Mouse (Mus musculus): ENCODE measurements around the gene H2-T3. TPM values are rescaled to one million over a fixed set of nuclear protein-coding genes. Genes with fewer than 3 reads are reported as not detected.
"Not testable (repeated sequence)": the region's sequence is repeated elsewhere in the genome, so short reads cannot be mapped to it uniquely, and the experiment has no call there.

Gene H2-T3
- polyA plus RNA-seq, 1 experiment from 2014 or later, result not detected

- not testable (repeated sequence) for H3K27ac ChIP-seq; ATAC-seq (ENCODE audit: low FRiP score, low read depth); H3K4me2 ChIP-seq (replicated peaks); H3K9me3 ChIP-seq; H3K9ac ChIP-seq; H3K4me1 ChIP-seq; H3K4me3 ChIP-seq; H3K36me3 ChIP-seq
- peaks cover 81% of the 10 kb centered on the region for H3K27me3 ChIP-seq
- WGBS, result 35% methylated on average over 4 of the region's 4 CpGs
Observed at GRCm38 (mm10) chr17:36151200-36151599, 38.9 kb downstream of the H2-T3 start.

DNA sequence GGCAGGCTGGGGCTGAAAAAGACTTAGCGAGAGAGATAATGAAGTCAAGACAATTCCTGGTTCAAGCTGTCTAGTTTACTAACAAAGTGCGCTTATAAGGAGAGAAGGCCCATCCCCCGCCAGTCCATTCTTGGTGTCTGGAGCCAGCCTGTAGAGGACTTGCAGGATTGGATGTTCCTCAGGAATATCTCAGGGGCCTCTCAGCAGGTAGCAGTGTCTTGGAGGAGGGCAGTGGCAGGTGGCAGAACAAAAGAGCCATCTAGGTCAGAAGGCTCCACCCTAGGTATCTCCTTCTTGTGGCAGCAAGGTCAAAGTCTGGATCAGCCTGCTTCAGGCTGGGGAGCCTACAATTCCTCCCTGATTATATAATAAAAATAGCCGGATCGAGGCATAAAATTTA, 41.6 kb downstream of the H2-T3 start:
- H3K27ac ChIP-seq; ATAC-seq (ENCODE audit: low FRiP score, low read depth); H3K9ac ChIP-seq; H3K4me2 ChIP-seq (replicated peaks); H3K4me3 ChIP-seq; H3K9me3 ChIP-seq; H3K36me3 ChIP-seq: not testable (repeated sequence)
- H3K4me1 ChIP-seq, result peaks cover 10% of the 10 kb centered on the region; the same call in 1 of the 2 replicates
- 74% methylated on average over 5 of the region's 5 CpGs for WGBS
- peaks cover 79% of the 10 kb centered on the region for H3K27me3 ChIP-seq

DNA sequence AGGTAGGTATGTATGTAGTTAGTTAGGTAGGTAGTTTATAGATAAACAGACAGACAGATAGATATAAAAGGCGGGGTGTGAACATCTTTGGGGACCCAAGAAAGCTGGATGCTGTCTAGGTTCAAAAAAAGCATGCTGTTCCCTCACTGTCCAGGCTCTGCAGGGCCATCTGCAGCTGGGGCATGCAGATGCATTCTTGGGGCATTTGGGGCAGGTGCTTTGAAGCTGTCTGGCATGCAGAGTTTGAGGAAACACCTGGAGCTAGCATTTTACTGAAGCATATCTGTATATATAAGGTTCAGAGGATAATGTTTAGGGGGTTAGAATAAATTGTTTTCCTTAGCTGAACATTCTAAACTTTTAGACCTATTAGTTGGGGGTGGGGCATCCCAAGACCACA, 43.1 kb downstream of the H2-T3 start:
- not testable (repeated sequence) for ATAC-seq (ENCODE audit: low FRiP score, low read depth); H3K4me2 ChIP-seq (replicated peaks); H3K4me3 ChIP-seq; H3K9me3 ChIP-seq; H3K27ac ChIP-seq; H3K9ac ChIP-seq; H3K36me3 ChIP-seq
- H3K27me3 ChIP-seq, result peaks cover 79% of the 10 kb centered on the region
- H3K4me1 ChIP-seq, result peaks cover 10% of the 10 kb centered on the region; the same call in 1 of the 2 replicates
- WGBS, result 69% methylated on average over 1 of the region's 1 CpGs

- not testable (repeated sequence) for H3K9ac ChIP-seq; H3K27ac ChIP-seq; H3K9me3 ChIP-seq; ATAC-seq (ENCODE audit: low FRiP score, low read depth); H3K36me3 ChIP-seq
- peaks cover 82% of the 10 kb centered on the region for H3K27me3 ChIP-seq
- peaks cover 10% of the 10 kb centered on the region; the same call in 1 of the 2 replicates for H3K4me1 ChIP-seq
- H3K4me2 ChIP-seq (replicated peaks), result peak overlapping the region; percentile 61
- H3K4me3 ChIP-seq, result peak overlapping the region; percentile 39
- under 1% methylated on average over 13 of the region's 13 CpGs for WGBS
Observed at GRCm38 (mm10) chr17:36145861-36146156, 44.3 kb downstream of the H2-T3 start.

DNA sequence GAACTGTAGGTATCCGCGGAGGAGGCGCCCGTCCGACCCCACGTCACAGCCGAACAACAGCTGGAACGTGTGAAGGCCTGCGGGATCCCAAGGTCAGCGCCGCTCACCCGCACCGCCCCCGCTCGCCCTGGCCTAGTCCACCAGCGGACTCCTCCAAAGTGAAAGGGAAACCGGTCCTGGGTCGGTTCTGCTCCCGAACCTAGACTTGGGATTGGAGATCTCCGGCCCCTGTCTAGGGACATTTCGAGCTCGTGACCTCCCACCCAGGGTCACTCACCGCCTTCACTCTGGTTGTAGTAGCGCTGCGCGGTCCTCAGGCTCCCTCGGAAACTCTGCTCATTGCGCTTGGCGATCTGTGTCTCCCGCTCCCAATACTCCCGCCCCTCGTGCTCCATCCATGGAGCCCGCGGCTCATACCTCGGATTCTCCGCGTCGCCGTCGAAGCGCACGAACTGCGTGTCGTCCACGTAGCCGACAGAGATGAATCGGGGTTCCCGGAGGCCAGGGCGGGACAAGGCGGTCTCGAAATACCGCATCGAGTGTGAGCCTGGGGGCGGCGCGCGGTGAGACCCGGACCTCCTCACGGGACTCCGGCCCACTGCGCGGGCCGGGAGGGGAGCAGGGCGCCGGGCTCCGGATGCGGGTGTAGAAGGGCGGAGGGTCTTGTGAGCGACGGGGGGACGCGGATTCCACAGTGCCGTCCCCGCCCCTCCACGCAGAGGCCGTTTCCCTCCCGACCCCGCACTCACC, 44.8 kb downstream of the H2-T3 start:
- H3K36me3 ChIP-seq, result no peaks in the 10 kb centered on the region
- H3K27me3 ChIP-seq, result peaks cover 84% of the 10 kb centered on the region
- peak overlapping the region; percentile 61 for H3K4me2 ChIP-seq (replicated peaks)
- H3K9me3 ChIP-seq, result no peaks in the 10 kb centered on the region
- H3K4me1 ChIP-seq, result peaks cover 10% of the 10 kb centered on the region; the same call in 1 of the 2 replicates
- H3K9ac ChIP-seq, result no peak overlapping the region
- WGBS, result 2% methylated on average over 67 of the region's 78 CpGs
- no peak for ATAC-seq (ENCODE audit: low FRiP score, low read depth)
- H3K4me3 ChIP-seq, result peak overlapping the region; percentile 39
- H3K27ac ChIP-seq, result no peak overlapping the region

DNA sequence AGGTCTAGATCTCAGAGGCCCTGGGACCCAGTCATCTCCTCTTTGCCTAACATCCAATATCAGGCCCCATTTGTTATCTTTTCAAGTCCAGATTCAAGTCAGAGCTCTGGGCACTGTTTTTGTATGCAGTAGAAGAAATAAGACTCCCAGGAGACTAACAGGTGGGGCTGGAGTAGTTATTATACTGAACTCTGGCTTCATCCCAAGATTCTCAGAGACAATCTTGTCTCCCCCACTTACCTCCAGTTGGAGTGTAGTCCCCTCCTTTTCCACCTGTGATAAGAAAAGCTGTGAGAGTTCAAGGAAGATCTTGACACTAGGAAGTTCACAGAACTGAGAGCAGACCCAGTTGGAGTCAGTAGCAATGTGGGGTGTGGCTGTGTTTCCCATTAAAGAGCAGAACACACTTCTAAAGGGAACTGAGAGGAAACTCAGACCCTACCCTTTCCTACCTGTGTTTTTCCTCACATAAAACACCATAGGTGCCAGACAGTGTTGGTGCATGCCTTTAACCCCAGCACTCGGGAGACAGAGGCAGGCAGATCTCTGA, 53.7 kb downstream of the H2-T3 start:
- H3K4me1 ChIP-seq; H3K36me3 ChIP-seq; H3K4me2 ChIP-seq (replicated peaks); H3K9me3 ChIP-seq; H3K27ac ChIP-seq; ATAC-seq (ENCODE audit: low FRiP score, low read depth); H3K4me3 ChIP-seq; H3K9ac ChIP-seq: not testable (repeated sequence)
- H3K27me3 ChIP-seq, result peaks cover 57% of the 10 kb centered on the region
- WGBS, result 57% methylated on average over 1 of the region's 1 CpGs

Other genes with a start within 250 kb of the H2-T3 start
- 104 and 109 TPM in 2 replicates for gene Abcf1, start 220.5 kb downstream of the H2-T3 start, polyA plus RNA-seq (2015; fragmentation: Nextera tagmentation; extraction: Ambion mirVana)
- gene Gnl1, start 210.4 kb downstream of the H2-T3 start, polyA plus RNA-seq (2015; fragmentation: Nextera tagmentation; extraction: Ambion mirVana), result 60.8 and 65.1 TPM in 2 replicates
- gene Prr3, start 210.1 kb downstream of the H2-T3 start, polyA plus RNA-seq (2015; fragmentation: Nextera tagmentation; extraction: Ambion mirVana), result 44.4 and 46.4 TPM in 2 replicates
- 3.4 and 4.1 TPM in 2 replicates for gene H2-T24, start 169.7 kb downstream of the H2-T3 start, polyA plus RNA-seq (2015; fragmentation: Nextera tagmentation; extraction: Ambion mirVana)
- 7.3 TPM in 2 replicates for gene H2-T23, start 157.4 kb downstream of the H2-T3 start, polyA plus RNA-seq (2015; fragmentation: Nextera tagmentation; extraction: Ambion mirVana)
- 18.8 and 21.1 TPM in 2 replicates for gene H2-T22, start 147.5 kb downstream of the H2-T3 start, polyA plus RNA-seq (2015; fragmentation: Nextera tagmentation; extraction: Ambion mirVana)
- gene Gm6034, start 147.3 kb downstream of the H2-T3 start, polyA plus RNA-seq (2015; fragmentation: Nextera tagmentation; extraction: Ambion mirVana), result not detected in 2 replicates
- not detected in 2 replicates for gene Gm11127, start 131.9 kb downstream of the H2-T3 start, polyA plus RNA-seq (2015; fragmentation: Nextera tagmentation; extraction: Ambion mirVana)
- not detected in 2 replicates for gene Gm19684, start 68.6 kb downstream of the H2-T3 start, polyA plus RNA-seq (2015; fragmentation: Nextera tagmentation; extraction: Ambion mirVana)
- not detected in 2 replicates for gene Gm7030, start 60.9 kb downstream of the H2-T3 start, polyA plus RNA-seq (2015; fragmentation: Nextera tagmentation; extraction: Ambion mirVana)
- gene Gm8909, start 21.8 kb downstream of the H2-T3 start, polyA plus RNA-seq (2015; fragmentation: Nextera tagmentation; extraction: Ambion mirVana), result not detected in 2 replicates
- 92.5 and 96.7 TPM in 2 replicates for gene Rpp21, start 67.8 kb upstream of the H2-T3 start, polyA plus RNA-seq (2015; fragmentation: Nextera tagmentation; extraction: Ambion mirVana)
- 22.0 and 23.1 TPM in 2 replicates for gene Trim39, start 82.0 kb upstream of the H2-T3 start, polyA plus RNA-seq (2015; fragmentation: Nextera tagmentation; extraction: Ambion mirVana)
- 0.31 TPM in 1 of 2 replicates, not detected in the other for gene H2-M10.2, start 96.2 kb upstream of the H2-T3 start, polyA plus RNA-seq (2015; fragmentation: Nextera tagmentation; extraction: Ambion mirVana)
- not detected in 2 replicates for gene H2-M10.1, start 135.9 kb upstream of the H2-T3 start, polyA plus RNA-seq (2015; fragmentation: Nextera tagmentation; extraction: Ambion mirVana)
- gene H2-M10.3, start 178.1 kb upstream of the H2-T3 start, polyA plus RNA-seq (2015; fragmentation: Nextera tagmentation; extraction: Ambion mirVana), result not detected in 2 replicates